Mouse (Mus musculus) cerebellum, adult 9-11 months (tissue): ENCODE measurements around the gene Padi2.

Experiments
- DNase-seq: peaks from one replicate; pipeline ENCODE4 v3.0.0; 2022

Gene Padi2

DNA sequence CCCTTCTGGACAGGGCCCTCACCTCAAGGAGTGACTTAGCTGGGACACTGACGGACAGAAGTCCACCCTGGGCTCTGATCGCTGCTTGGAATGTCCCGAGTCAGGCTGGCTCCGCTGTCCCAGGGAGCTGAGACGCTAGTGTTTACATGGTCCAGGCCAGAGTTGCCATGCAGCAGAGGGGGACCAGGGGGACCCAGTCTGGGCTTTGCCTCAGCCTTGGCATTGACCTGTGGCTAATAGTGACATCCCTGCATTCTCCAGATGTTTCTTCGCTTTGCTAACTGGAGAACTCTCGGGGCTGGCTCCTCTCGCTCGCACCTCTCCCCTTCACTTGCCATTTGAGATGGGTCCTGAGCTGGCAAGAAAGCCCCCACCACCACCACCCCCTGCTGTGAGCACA is 22.2 kb downstream of the Padi2 start:
- no peak for DNase-seq

DNA sequence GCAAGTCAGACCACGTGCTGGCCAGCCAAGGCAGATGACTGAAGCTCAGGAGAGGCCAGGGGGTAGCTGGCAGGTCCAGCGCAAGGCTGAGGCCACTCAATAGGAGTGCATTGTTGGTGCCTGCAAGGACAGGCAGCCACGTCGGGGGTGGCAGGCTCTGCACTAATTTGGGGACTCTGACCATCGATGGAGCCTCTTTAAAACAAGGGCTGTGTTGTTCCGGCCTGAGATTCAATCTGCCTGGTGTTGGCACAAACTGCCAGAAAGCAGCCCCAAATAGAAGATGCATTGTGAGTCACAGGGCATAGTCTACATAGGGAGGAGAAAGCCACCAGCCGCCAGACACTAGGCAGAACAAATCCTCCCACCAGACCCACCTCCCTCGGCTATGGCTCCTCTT is 23.6 kb downstream of the Padi2 start:
- peak; percentile 54 for DNase-seq

DNA sequence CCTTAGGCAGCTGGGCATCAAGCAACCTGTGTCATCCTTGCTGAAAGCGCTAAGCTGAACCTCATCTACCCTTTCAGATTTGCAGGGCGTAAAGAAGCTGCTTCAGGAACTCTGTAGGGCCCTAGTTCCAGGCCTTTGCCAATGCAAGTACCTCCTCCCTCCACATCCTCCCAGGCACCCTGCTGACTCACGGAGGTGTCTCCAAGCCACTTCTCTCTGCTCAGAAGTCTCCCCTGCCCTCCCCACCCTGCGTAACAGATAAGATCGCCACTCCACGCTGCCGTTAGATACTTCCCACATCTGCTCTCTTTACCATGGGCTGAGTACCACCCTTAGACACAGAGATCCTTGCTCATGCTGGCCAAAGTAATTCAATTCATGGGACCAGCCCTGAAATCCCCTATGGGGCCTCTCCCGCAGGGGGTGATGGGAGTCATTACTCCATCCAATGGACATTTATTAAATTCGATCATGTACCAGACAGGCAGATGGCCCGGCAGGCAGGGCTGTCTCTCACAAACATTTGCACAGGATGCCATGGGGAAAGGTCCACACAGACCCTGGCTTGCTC is 24.8 kb downstream of the Padi2 start:
- DNase-seq, result no peak

DNA sequence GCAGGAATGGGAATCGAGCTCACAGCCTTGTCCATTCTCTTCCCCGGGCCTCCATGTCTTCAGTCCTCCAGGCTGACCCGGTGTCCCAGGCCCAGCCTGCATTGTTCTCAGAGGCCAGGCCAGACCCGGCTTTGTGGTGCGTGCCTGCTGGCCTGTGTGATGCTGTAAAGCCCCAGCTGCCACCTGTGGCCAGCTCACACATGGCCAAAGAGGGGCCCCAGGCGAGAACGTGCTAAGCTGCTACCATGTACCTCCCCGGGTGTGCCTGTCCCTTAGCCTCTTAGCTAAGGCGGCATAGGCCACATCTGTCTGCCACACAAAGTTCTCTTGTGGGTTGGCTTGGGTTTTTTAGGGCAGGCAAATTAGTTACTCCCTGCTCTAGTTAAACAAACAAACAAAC is 29.5 kb downstream of the Padi2 start:
- no peak for DNase-seq

DNA sequence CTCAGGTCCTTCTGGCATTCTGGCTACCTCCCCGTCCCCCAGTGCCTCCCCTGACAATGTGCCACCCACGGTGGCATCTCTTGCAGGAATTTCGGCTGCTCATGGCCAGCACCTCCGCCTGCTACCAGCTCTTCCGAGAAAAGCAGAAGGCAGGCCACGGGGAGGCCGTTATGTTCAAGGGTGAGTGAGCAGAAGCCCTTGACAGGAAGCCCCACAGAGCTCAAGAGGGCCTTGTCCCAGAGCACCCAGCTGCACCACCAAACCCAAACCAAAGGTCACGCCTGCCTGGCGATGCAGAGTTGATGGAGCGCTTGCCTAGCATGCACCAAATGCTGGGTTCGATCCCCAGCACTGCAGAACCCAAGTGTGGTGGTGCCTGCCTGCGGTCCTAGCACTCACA is 38.2 kb downstream of the Padi2 start:
- no peak for DNase-seq

- DNase-seq, result no peak
Measured at GRCm38 (mm10) chr4:140944961-140945442, 38.9 kb downstream of the Padi2 start.

GRCm38 (mm10) chr4:140945571-140945970 is 39.4 kb downstream of the Padi2 start:
- no peak for DNase-seq

GRCm38 (mm10) chr4:140946048-140946447 is 39.9 kb downstream of the Padi2 start:
- no peak for DNase-seq

DNA sequence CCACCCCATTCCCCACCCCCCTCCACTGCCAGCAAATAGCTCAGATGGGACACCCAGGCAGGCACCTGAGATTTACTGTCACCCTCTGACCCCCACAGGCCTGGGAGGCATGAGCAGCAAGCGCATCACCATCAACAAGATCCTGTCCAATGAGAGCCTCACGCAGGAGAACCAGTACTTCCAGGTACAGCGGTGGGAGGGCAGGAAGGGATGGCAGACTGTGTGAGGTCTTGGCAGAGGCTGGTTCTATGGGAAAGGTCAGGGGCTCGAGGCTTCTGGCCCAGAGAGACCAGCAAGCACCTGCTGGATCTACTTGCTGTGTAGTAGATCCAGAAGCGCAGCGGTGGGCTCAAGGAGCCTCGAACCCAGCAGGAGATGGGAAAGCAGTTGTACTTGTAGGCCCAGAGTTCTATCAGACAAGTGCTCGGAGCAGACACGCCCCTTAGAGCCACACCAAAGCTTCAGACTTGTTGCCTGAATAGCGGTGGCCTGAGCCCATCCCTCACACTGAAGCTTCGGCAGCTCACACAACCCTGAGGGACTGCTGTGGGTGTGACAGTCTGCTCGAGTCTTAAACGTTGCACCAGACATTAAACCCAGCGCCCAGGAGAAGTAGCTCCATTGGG is 40.5 kb downstream of the Padi2 start:
- DNase-seq, result no peak

DNA sequence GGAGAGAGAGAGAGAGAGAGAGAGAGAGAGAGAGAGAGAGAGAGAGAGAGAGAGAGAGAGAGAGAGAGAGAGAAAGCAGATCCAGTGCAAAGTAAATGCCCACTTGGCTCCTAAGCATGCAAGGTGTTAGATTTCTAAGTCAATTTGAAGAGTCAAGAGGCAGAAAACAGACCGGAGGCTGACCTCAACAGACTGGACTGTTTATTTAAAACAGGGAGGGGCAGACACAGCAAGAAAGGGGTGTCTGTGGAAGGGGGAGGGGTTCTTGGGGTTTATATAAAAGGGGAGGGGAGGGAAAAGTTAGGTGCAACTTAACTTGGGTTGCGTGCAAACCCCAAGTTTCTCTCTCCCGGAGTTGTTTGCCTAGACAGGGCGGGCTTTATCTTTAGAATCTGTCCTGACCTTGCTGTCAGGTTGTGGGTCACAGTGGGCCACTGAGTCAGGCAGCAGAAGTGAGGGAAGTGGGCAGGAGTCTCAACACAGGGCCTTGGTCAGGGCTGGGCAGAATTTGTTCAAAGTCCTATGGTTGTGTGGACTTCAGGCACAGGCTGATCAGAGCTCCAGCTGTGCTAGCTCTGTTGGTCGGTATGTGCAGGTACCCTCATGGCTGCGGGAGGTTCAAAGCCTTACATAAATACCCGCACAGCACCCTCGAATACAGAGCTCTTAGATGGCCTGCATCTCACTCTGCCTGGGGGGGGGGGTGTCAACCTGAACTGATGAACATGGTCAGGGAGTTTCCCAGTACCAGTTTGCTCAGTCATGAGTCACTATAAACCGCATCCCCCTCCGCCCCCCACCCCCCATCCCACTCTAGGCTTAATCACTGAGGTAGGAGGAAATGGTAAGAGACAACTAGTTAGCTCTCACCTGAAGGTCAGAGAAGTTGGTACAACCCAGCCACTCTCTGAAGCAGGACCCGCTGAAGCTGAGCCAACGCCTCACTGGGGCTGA is 41.6 kb downstream of the Padi2 start:
- no peak for DNase-seq

GRCm38 (mm10) chr4:140948481-140948880 is 42.3 kb downstream of the Padi2 start:
- no peak for DNase-seq

DNA sequence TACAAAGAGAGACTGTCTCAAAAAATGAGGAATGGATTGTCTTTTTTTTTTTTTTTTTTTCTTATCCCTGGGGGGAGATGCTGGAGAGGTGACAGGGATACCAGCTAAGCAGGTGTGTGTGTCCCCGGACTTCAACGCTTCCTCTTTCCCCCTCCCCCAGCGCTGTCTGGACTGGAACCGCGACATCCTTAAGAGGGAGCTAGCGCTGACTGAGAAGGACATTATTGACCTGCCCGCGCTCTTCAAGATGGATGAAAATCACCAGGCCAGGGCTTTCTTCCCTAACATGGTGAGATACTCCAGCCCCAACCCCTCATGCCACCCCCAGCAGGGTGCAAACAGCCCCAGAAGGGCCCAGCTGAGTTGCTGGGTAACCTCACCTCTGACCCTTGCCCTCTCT is 42.9 kb downstream of the Padi2 start:
- no peak for DNase-seq

DNA sequence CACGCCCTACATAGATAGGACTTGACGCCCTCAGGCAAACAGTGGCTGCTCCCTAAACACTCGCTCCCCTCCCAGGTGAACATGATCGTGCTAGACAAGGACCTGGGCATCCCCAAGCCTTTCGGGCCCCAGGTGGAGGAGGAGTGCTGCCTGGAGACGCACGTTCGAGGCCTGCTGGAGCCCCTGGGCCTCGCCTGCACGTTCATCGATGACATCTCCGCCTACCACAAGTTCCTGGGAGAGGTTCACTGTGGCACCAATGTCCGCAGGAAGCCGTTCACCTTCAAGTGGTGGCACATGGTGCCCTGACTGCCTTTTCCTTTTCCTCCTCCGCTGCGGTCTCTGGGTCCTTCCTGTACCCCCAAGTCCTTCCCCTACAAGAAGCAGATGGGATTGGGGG is 43.5 kb downstream of the Padi2 start:
- DNase-seq, result no peak

DNA sequence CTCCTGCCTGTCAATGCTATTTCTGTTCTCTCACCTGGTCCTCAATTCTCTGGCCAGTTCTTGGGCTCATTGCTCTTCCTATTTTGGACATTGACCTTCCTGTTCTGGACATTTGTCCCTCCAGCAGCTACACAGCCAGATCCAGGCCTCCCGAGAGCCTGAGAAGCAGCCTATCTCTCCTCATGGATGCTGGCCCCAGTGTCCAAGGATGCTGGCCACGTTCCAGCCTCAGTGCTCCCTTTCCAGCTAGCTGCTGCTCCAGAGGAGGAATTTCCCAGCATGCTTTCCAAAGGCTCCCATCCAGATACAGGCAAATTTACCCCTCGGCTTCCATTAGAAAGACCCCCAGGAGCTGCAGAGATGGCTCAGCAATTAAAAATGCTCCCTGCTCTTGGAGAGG is 44.4 kb downstream of the Padi2 start:
- DNase-seq, result no peak

DNA sequence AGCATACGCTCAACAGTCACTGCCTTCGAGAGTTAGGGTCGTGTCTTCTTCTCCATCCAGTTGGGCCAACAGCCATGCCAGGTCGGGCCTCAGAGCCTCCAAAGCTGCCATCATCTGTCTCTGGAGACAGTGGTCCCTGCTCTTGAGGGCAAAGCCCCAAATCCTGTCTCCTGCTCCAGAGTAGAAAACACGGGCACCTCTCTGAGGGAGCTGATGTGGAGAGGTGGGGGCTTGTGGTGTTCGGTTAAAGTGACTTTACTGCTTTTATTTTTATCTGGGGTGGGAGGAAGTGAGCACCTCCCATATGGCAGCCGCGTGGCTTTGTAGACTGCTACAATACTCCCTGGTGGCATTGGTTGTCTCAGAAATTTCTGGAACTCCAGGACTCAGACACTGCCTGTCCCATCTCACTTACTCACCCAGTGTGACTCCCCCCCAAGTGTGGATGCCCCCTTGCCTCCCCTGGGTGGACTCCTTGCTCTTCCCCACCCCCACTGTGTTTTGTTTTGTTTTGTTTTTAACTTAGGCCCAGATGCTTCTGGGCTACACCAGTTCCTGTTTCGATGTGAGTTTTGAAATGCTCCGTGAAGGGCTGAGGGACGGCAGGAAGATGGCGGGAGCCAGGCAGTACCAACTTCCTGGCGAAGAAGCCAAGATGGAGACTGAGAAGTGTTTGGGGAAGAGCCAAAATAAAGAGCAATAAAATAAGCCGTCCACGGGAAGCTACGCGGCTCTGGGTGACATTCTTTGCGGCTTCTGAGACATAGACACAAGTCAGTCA is 45.9 kb downstream of the Padi2 start:
- DNase-seq, result no peak

- DNase-seq, result peak; percentile 22
Measured at GRCm38 (mm10) chr4:140957131-140957702, 51.1 kb downstream of the Padi2 start.

DNA sequence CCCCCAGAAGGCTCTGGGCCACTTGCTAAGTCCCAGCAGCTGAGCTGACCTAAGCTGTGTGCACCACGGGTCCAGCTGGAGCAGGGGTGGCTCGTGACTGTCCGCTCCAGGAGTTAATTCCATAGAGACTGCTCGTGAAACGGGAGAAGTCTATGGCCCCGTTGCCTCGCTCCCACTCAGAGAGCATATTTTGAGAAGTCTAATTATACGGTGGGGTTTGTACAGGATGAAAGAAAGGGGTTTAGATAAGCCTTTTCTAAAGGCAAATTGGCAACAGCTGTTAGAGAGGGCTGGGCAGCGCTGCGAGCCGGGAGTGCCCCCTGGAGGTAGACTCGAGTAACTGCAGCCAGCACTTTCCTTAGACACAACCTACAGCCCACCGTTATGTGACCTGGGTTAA is 51.6 kb downstream of the Padi2 start:
- DNase-seq, result peak; percentile 76

DNA sequence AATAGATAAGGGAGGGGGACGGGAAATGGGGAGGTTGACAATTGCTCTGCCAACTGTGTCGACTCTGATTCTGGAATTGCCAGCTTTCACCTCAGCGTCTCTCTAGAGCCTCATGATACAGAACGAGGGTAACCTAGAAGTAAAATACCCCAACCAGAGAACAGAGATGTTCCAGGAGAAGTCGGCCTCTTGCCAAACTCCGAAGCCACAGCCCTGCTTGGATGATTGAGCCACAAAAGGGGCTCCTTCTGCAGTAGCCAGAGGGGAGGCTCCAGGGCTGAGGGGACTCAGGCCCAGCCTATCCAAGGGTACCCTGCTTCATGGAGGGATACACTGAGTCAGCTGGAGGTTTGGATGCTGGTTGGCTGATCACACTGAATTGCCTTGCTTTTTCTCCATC is 52.2 kb downstream of the Padi2 start:
- DNase-seq, result peak; percentile 54

DNA sequence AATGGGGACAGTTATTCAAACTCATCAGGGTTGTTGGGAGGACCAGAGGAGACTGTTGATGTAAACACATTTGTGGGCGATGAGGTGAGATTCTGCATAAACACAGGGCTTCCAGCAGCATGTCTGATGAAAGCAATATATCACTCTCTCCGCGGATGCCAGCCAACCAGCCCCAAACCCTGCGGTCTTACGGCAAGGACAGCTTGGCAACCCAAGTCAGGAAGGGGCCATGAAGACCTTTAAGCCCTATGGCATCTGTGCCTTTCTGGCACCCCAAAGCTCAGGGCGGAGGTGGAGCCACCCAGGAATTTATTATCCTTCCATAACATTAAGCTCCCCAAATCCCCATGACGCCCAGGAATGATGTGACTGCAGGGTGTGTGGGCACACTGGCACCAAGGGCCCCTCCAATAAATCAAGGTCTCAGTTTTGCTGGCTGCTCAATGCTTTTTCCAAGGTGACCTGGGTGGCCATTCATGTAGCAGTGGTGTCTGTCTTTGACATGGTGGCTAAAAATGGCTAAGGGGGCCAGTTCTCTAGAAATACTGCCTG is 53.1 kb downstream of the Padi2 start:
- DNase-seq, result peak; percentile 57

DNA sequence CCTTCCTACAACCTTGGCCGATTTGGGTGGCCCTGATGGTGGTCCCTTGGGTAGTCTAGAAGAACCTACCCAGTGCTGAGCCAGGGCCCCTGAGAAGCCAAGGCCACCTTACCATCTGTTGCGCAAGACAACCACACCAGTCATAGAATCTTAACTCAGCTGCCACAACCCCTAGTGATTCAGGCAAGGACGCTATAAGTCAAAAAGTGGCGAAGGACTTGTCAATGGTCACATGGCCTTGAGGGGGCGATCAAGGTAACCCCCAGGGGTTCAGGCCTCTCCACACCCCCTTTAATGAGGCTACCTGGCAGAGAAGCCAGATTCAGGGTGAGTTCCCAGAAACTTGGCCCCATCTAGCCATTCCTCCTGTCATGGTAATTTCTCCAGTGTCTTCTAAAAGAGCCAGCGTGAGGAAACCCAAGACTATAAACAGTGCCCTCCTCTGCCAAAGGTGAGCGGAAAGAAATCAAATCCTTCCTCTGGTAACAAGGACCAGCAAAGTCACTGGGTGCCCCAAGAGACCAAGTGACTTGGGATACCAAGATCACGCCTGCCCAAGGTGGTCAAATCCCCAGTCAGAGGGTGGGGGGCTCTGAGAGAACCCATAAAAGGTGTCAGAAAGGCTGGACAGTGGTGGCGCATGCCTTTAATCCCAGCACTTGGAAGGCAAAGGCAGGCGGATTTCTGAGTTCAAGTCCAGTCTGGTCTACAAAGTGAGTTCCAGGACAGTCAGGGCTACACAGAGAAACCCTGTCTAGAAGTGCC is 53.8 kb downstream of the Padi2 start:
- peak; percentile 64 for DNase-seq

DNA sequence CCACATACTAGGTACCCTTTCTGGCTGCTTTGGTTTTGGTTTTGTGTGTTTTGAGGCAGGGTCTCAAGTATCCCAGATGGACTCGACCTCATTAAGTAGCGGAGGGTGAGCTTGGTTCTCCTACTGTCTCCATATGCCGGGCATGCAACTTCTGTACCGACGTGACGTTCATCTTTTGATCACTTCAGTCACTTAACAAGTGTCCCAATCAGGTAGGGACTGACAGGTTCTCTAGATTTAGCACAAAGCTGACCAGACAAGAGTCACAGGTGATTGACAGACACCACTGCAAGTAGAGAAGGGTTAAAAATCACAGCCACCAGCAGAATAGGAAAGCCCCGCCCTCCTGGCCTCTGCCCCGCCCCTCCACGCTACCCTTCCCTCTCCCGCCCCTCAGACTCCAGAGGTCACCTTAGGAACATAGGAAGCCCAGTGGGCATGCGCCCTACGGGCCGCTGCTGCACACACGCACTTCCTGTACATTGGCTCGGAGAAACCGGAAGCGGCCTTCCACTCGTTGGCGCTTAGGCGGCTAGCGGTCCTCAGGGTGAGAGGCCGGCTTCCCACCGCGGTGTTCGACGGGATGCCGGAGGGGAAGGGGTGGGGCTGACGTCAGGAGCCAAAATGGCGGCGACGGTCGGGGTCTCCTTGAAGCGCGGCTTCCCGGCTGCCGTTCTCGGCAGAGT is 54.8 kb downstream of the Padi2 start, which contains the start of gene Sdhb:
TSS of gene Sdhb (plus strand) at position 423 of the 686 bp plus-strand sequence.
- peak; percentile 99 for DNase-seq
